Mouse (Mus musculus) stomach, embryonic 16.5 days (tissue): ENCODE data around the gene Epx. TPM values are rescaled to one million over a fixed set of nuclear protein-coding genes. Genes with fewer than 3 reads are reported as not detected.

ENCODE experiments used
- ATAC-seq: fragments of 200-750 bp; cut with Nextera tagmentation; 2 replicates; pipeline ENCODE4 v1.8.0; 2017; ENCODE audit warnings: moderate number of reproducible peaks, moderate TSS enrichment; ENCODE audit not compliant: insufficient read depth, low FRiP score
- H3K27ac ChIP-seq: fragments of 300-500 bp; sonication (generic); 2 replicates; pipeline ENCODE4 v1.5.1; 2014; ENCODE audit warnings: low read length
- H3K27me3 ChIP-seq: fragments of 300-500 bp; sonication (generic); 2 replicates; pipeline ENCODE4 v1.6.1; 2014; ENCODE audit warnings: low read length, control low read depth, mixed read lengths; ENCODE audit not compliant: control insufficient read depth, insufficient read depth
- H3K36me3 ChIP-seq: fragments of 300-500 bp; sonication (generic); 2 replicates; pipeline ENCODE4 v1.6.1; 2014; ENCODE audit warnings: low read length; ENCODE audit not compliant: control insufficient read depth, insufficient read depth
- H3K4me1 ChIP-seq: fragments of 300-500 bp; sonication (generic); 2 replicates; pipeline ENCODE4 v1.6.1; 2014; ENCODE audit warnings: low read length, control low read depth, mixed read lengths; ENCODE audit not compliant: control insufficient read depth, insufficient read depth
- H3K4me2 ChIP-seq: fragments of 300-500 bp; sonication (generic); 2 replicates; pipeline ENCODE4 v1.6.1; 2014; ENCODE audit warnings: low read depth, low read length, mixed read lengths
- H3K4me3 ChIP-seq: fragments of 300-500 bp; sonication (generic); replicated peaks from 2 replicates; pipeline ENCODE4 v1.5.1; 2014; ENCODE audit warnings: mild to moderate bottlenecking, low read length
- H3K9ac ChIP-seq: fragments of 300-500 bp; sonication (generic); 2 replicates; pipeline ENCODE4 v1.6.1; 2014; ENCODE audit warnings: low read length
- H3K9me3 ChIP-seq: fragments of 300-500 bp; sonication (generic); replicated peaks from 2 replicates; pipeline ENCODE4 v1.6.1; 2016; ENCODE audit warnings: low read length, control low read depth; ENCODE audit not compliant: control insufficient read depth
- WGBS: fragments of 180-500 bp; shearing (Covaris S2); extraction: QIAGEN DNeasy Blood & Tissue Kit; methylation state at CpG from one replicate; pipeline ENCODE4 v1.1.7; 2014; 5-methylcytosine and 5-hydroxymethylcytosine counted together
- polyA plus RNA-seq: library from polyadenylated mRNA; unstranded; fragments of >200 nt; fragmentation: Nextera tagmentation; extraction: Ambion mirVana; gene quantifications from 2 replicates; pipeline ENCODE4 v1.2.1, GENCODE M21; 2015

The Epx gene
- polyA plus RNA-seq = 0.15 and 0.35 TPM in 2 replicates

DNA sequence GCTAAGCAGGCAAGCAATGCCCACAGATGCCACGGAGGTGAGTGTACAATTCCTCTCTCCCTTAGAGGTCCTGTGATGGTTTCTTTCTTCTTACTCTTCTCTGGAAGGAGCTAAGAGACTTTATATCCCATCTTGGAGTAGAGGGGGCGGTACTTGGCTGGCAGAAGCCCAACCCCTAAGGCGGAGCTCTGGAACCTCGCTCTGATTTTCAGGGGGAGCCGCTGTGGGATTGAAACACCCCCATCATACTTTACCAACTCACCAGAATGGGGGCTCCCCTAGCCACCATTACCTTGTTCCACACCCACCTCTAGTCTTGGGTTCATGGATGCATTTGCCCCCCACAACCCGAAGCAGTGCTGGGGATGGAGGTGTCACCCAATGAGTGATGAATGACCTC, at the start of gene Epx:
TSS of gene Epx (minus strand) at position 101 of the 400 bp plus-strand sequence.
- no peak within 1 kb of the TSS for H3K27ac ChIP-seq
- no peaks in the 10 kb centered on the region for H3K36me3 ChIP-seq
- no peak within 1 kb of the TSS for H3K4me3 ChIP-seq
- no peaks in the 10 kb centered on the region for H3K4me1 ChIP-seq
- H3K4me2 ChIP-seq = no peak within 1 kb of the TSS
- H3K9me3 ChIP-seq = no peaks in the 10 kb centered on the region
- no peak for ATAC-seq
- H3K27me3 ChIP-seq = no peaks in the 10 kb centered on the region
- H3K9ac ChIP-seq = no peak within 1 kb of the TSS
- WGBS = 71% methylated on average over 6 of the region's 6 CpGs

DNA sequence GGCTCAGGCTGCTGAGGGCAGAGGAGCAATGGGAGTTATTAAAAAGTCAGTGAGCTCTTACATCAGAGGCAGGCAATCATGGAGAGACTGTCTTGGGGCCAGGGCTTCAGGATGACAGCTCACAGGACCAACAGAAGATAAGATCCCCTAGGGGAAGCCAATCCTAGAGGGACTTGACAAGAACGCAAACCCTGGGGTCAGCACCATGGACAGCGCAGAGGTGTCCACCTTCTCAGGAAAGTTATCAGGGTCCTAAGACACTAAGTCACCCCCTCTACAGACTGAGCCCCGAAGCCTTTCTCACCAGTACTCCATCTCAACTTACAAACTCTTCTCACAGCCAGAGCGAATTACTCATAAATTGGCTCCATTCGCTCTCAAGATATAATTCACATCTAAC, 45.6 kb upstream of the Epx start, which contains the start of gene Olfr464:
TSS of gene Olfr464 (minus strand) at position 2 of the 400 bp plus-strand sequence.
- whole genome bisulfite sequencing = 32% methylated on average over 5 of the region's 5 CpGs
- no peak for ATAC-seq
- Histone ChIP-seq H3K9ac (no peak within 1 kb of the TSS), H3K27me3 (no peaks in the 10 kb centered on the region), H3K36me3 (no peaks in the 10 kb centered on the region), H3K9me3 (no peaks in the 10 kb centered on the region), H3K4me1 (no peaks in the 10 kb centered on the region), H3K4me2 (no peak within 1 kb of the TSS), H3K27ac (no peak within 1 kb of the TSS), H3K4me3 (no peak within 1 kb of the TSS)

GRCm38 (mm10) chr11:87920301-87920700, 45.0 kb upstream of the Epx start:
- Histone ChIP-seq H3K9me3 (no peaks in the 10 kb centered on the region), H3K4me3 (no peak overlapping the region), H3K27ac (no peak overlapping the region), H3K4me1 (no peaks in the 10 kb centered on the region), H3K9ac (no peak overlapping the region), H3K36me3 (no peaks in the 10 kb centered on the region), H3K4me2 (no peak overlapping the region), H3K27me3 (no peaks in the 10 kb centered on the region)
- WGBS = 56% methylated on average over 2 of the region's 2 CpGs
- no peak for ATAC-seq

GRCm38 (mm10) chr11:87916005-87916404, 40.7 kb upstream of the Epx start:
- H3K4me2 ChIP-seq = no peak overlapping the region
- 74% methylated on average over 1 of the region's 1 CpGs for WGBS
- no peak overlapping the region for H3K9ac ChIP-seq
- H3K27ac ChIP-seq = no peak overlapping the region
- no peak overlapping the region for H3K4me3 ChIP-seq
- no peaks in the 10 kb centered on the region for H3K27me3 ChIP-seq
- no peaks in the 10 kb centered on the region for H3K4me1 ChIP-seq
- no peak for ATAC-seq
- H3K36me3 ChIP-seq = no peaks in the 10 kb centered on the region
- no peaks in the 10 kb centered on the region for H3K9me3 ChIP-seq

GRCm38 (mm10) chr11:87904331-87904730, 29.0 kb upstream of the Epx start:
- Histone ChIP-seq H3K27me3 (no peaks in the 10 kb centered on the region), H3K4me3 (no peak overlapping the region), H3K4me2 (no peak overlapping the region), H3K9ac (no peak overlapping the region), H3K4me1 (no peaks in the 10 kb centered on the region), H3K36me3 (no peaks in the 10 kb centered on the region), H3K27ac (no peak overlapping the region), H3K9me3 (no peaks in the 10 kb centered on the region)
- 71% methylated on average over 3 of the region's 3 CpGs for WGBS
- no peak for ATAC-seq

DNA sequence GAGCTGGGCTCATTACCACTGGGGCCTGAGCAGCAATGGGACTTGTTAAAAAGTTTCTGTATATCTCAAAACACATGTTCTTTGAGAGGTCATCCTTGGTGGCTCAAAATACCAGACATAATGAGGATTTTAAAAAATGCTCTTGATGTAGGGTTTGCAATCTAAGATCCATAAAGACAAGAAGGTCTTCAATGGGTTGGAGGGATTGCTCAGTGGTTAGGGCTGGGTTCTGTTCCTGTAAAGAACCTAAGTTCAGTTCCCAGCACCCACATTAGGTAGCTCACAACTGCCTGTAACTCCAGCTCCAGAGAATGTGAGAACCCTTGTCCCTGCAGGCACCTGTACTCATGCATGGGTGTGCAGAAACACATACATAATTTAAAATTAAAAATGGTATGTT, 22.0 kb upstream of the Epx start, which contains the start of gene Olfr463:
TSS of gene Olfr463 (minus strand) at position 101 of the 400 bp plus-strand sequence.
- Histone ChIP-seq H3K9ac (no peak within 1 kb of the TSS), H3K4me3 (no peak within 1 kb of the TSS)
- ATAC-seq = no peak

GRCm38 (mm10) chr11:87892168-87892567, 16.8 kb upstream of the Epx start, which contains the start of gene Olfr462:
Gene Olfr462, minus strand, starts transcription at chr11:87892268.
- Histone ChIP-seq H3K4me3 (no peak within 1 kb of the TSS), H3K9me3 (no peaks in the 10 kb centered on the region), H3K4me1 (no peaks in the 10 kb centered on the region), H3K36me3 (no peaks in the 10 kb centered on the region), H3K4me2 (no peak within 1 kb of the TSS), H3K9ac (no peak within 1 kb of the TSS), H3K27ac (no peak within 1 kb of the TSS), H3K27me3 (no peaks in the 10 kb centered on the region; the same call in 1 of the 2 replicates)
- ATAC-seq = no peak
- 88% methylated on average over 6 of the region's 6 CpGs for WGBS

More for the DNA sequence above, 22.0 kb upstream of the Epx start, which contains the start of gene Olfr463:
- H3K9me3 ChIP-seq = no peaks in the 10 kb centered on the region
- H3K36me3 ChIP-seq = no peaks in the 10 kb centered on the region
- H3K4me1 ChIP-seq = no peaks in the 10 kb centered on the region
- no peak within 1 kb of the TSS for H3K27ac ChIP-seq
- H3K27me3 ChIP-seq = no peaks in the 10 kb centered on the region
- no peak within 1 kb of the TSS for H3K4me2 ChIP-seq

- no peak overlapping the region for H3K27ac ChIP-seq
- H3K9me3 ChIP-seq = 0 out of 2 replicates have a peak, but pooled peaks cover 4% of the 10 kb centered on the region
- H3K36me3 ChIP-seq = no peaks in the 10 kb centered on the region
- no peaks in the 10 kb centered on the region for H3K4me1 ChIP-seq
- no peak overlapping the region for H3K4me2 ChIP-seq
- WGBS = 71% methylated on average over 5 of the region's 5 CpGs
- no peaks in the 10 kb centered on the region for H3K27me3 ChIP-seq
- no peak overlapping the region for H3K4me3 ChIP-seq
- no peak overlapping the region for H3K9ac ChIP-seq
- ATAC-seq = no peak
Measured at GRCm38 (mm10) chr11:87884856-87885255, 9.5 kb upstream of the Epx start.

DNA sequence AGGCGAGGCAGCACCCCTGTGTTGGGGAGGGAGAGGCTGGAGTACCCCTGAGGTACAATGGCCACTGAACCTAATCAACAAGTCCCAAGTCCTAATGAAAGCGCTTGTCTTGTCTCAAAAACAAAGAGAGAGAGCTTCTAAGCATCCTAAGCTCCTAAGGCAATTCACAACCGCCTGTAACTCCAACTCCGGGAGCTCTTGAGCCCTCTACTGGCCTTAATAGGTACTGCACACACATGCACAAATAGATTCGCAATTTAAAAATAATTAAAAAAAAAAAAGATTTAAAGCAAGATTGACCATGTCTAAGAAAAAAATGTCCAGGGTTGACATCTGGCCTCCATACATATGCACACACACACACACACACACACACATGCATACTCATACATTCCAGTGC, 8.2 kb upstream of the Epx start:
- ATAC-seq = no peak
- WGBS = 38% methylated on average over 5 of the region's 5 CpGs

More for the DNA sequence above, 8.2 kb upstream of the Epx start:
- H3K27ac ChIP-seq = no peak overlapping the region
- H3K9me3 ChIP-seq = 0 out of 2 replicates have a peak, but pooled peaks cover 4% of the 10 kb centered on the region
- H3K36me3 ChIP-seq = no peaks in the 10 kb centered on the region
- no peaks in the 10 kb centered on the region for H3K27me3 ChIP-seq
- no peak overlapping the region for H3K4me3 ChIP-seq
- no peak overlapping the region for H3K4me2 ChIP-seq
- no peak overlapping the region for H3K9ac ChIP-seq
- no peaks in the 10 kb centered on the region for H3K4me1 ChIP-seq
